Mouse (Mus musculus) midbrain, embryonic 11.5 days (tissue): Measurements from ENCODE around the gene Phf21b. TPM values are rescaled to one million over a fixed set of nuclear protein-coding genes. Genes with fewer than 3 reads are reported as not detected.

ENCODE experiments used
- ATAC-seq: fragments of 200-750 bp; cut with Nextera tagmentation; 2 replicates; pipeline ENCODE4 v1.8.0; 2017; ENCODE audit warnings: moderate TSS enrichment, moderate library complexity; ENCODE audit not compliant: low FRiP score
- DNase-seq: peaks from one replicate; pipeline ENCODE4 v3.0.0; 2015; ENCODE audit warnings: low spot score; ENCODE audit errors: missing footprints
- H3K27ac ChIP-seq: fragments of 300-500 bp; sonication (generic); 2 replicates; pipeline ENCODE4 v1.5.1; 2014; ENCODE audit warnings: low read depth, low read length
- H3K27me3 ChIP-seq: fragments of 300-500 bp; sonication (generic); 2 replicates; pipeline ENCODE4 v1.6.1; 2014; ENCODE audit warnings: mild to moderate bottlenecking, low read length, moderate library complexity, mixed read lengths; ENCODE audit not compliant: control insufficient read depth, insufficient read depth
- H3K36me3 ChIP-seq: fragments of 300-500 bp; sonication (generic); 2 replicates; pipeline ENCODE4 v1.6.1; 2014; ENCODE audit warnings: mild to moderate bottlenecking, low read length, moderate library complexity, mixed read lengths; ENCODE audit not compliant: control insufficient read depth, insufficient read depth
- H3K4me1 ChIP-seq: fragments of 300-500 bp; sonication (generic); 2 replicates; pipeline ENCODE4 v1.6.1; 2014; ENCODE audit warnings: low read length; ENCODE audit not compliant: control insufficient read depth, insufficient read depth
- H3K4me2 ChIP-seq: fragments of 300-500 bp; sonication (generic); 2 replicates; pipeline ENCODE4 v1.6.1; 2014; ENCODE audit warnings: mild to moderate bottlenecking, moderate library complexity
- H3K4me3 ChIP-seq: fragments of 300-500 bp; sonication (generic); 2 replicates; pipeline ENCODE4 v1.5.1; 2014; ENCODE audit warnings: low read depth, low read length
- H3K9ac ChIP-seq: fragments of 300-500 bp; sonication (generic); 2 replicates; pipeline ENCODE4 v1.6.1; 2014; ENCODE audit warnings: low read length
- H3K9me3 ChIP-seq: fragments of 300-500 bp; sonication (generic); 2 replicates; pipeline ENCODE4 v1.6.1; 2016; ENCODE audit warnings: low read length; ENCODE audit not compliant: control insufficient read depth
- WGBS: fragments of 180-500 bp; shearing (Covaris S2); extraction: QIAGEN DNeasy Blood & Tissue Kit; methylation state at CpG from one replicate; pipeline ENCODE4 v1.1.7; 2014; 5-methylcytosine and 5-hydroxymethylcytosine counted together
- polyA plus RNA-seq: library from polyadenylated mRNA; unstranded; fragments of >200 nt; fragmentation: Nextera tagmentation; extraction: Ambion mirVana; gene quantifications from 2 replicates; pipeline ENCODE4 v1.2.1, GENCODE M21; 2014

Gene Phf21b
- polyA plus RNA-seq, 1 experiment from 2014 or later = 26.8 TPM

GRCm38 (mm10) chr15:84839521-84839920 lies 16.3 kb downstream of the Phf21b start:
- Histone ChIP-seq H3K4me3 (no peak overlapping the region), H3K4me1 (peaks cover 27% of the 10 kb centered on the region)
- WGBS = 85% methylated on average over 3 of the region's 3 CpGs

GRCm38 (mm10) chr15:84837896-84838295 lies 18.0 kb downstream of the Phf21b start:
- Histone ChIP-seq H3K4me1 (peaks cover 18% of the 10 kb centered on the region), H3K27me3 (no peaks in the 10 kb centered on the region)
- 92% methylated on average over 6 of the region's 6 CpGs for WGBS

More at GRCm38 (mm10) chr15:84839521-84839920, 16.3 kb downstream of the Phf21b start:
- DNase-seq = no peak
- Histone ChIP-seq H3K9ac (no peak overlapping the region), H3K4me2 (no peak overlapping the region), H3K27ac (no peak overlapping the region), H3K9me3 (no peaks in the 10 kb centered on the region), H3K27me3 (no peaks in the 10 kb centered on the region), H3K36me3 (no peaks in the 10 kb centered on the region)
- ATAC-seq = no peak

DNA sequence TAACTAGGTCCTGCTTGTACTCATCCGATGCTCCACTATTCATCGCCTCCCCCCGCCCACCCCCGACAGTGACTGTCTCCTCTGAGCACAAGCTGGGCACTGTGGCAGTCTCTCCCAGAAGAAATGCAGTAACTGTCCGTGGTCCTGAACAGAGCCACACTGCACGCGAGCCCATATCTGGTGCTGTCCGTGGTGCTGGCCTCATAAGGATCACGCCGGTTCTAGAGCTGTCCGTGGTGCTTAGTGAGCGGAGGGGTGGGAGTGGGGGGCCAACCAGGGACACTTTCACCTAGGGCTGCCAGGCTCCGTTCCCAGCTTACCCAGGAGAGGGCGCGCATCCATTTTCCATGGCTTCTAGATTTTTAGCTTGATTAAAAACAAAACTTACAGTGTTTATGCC lies 26.4 kb downstream of the Phf21b start:
- H3K4me2 ChIP-seq = no peak overlapping the region
- WGBS = 16% methylated on average over 15 of the region's 15 CpGs
- no peaks in the 10 kb centered on the region for H3K9me3 ChIP-seq
- peak; percentile 94 for DNase-seq
- H3K27me3 ChIP-seq = no peaks in the 10 kb centered on the region
- no peak overlapping the region for H3K27ac ChIP-seq
- H3K4me3 ChIP-seq = no peak overlapping the region
- H3K4me1 ChIP-seq = peaks cover 11% of the 10 kb centered on the region
- H3K9ac ChIP-seq = no peak overlapping the region
- 0 out of 2 replicates have a peak, but pooled peaks have one; percentile 30 for ATAC-seq
- no peaks in the 10 kb centered on the region for H3K36me3 ChIP-seq

More at GRCm38 (mm10) chr15:84837896-84838295, 18.0 kb downstream of the Phf21b start:
- Histone ChIP-seq H3K27ac (no peak overlapping the region), H3K9ac (no peak overlapping the region), H3K36me3 (no peaks in the 10 kb centered on the region), H3K9me3 (no peaks in the 10 kb centered on the region), H3K4me3 (no peak overlapping the region), H3K4me2 (no peak overlapping the region)
- DNase-seq (no peak), ATAC-seq (no peak)

DNA sequence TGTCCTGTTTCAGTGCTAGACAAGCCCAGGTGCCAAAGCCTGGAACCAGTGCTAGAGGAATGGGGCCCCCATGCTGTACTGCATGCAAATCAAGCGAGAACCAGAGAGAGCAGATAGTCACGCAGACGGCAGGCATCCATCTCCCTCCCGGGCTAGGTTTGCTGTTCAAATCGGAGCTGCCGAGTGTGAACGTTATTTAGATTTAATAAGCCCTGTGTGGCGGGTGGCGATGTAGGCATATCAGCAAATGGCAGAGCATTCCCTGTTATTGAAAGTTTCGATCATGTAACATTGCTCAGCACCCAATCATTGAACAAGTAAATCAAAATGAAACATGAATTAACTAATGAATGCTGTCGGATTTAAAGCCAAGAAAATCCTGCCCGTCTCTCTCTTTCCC lies 27.2 kb downstream of the Phf21b start:
- DNase-seq (no peak), ATAC-seq (no peak)
- H3K4me3 ChIP-seq = no peak overlapping the region
- no peaks in the 10 kb centered on the region for H3K36me3 ChIP-seq
- H3K9me3 ChIP-seq = no peaks in the 10 kb centered on the region
- H3K4me1 ChIP-seq = peaks cover 11% of the 10 kb centered on the region
- no peak overlapping the region for H3K9ac ChIP-seq
- H3K27ac ChIP-seq = no peak overlapping the region
- no peak overlapping the region for H3K4me2 ChIP-seq
- 84% methylated on average over 12 of the region's 12 CpGs for WGBS
- no peaks in the 10 kb centered on the region for H3K27me3 ChIP-seq

DNA sequence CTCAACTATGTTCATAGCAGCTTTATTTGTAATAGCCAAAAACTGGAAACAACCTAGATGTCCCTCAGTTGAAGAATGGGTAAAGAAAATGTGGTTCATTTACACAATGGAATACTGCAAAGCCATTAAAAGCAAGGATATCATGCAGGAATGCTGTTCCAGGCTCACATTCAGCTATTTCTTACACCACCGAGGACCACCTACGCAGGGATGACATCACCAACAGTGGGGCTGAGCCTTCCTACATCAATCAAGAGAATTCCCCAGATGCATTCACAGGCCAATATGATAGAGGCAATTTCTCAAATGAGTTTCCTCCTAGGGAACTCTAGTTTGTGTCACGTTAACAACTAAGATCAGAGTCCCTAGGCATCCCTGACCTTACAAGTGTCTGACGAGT lies 32.8 kb downstream of the Phf21b start:
- 0 out of 2 replicates have a peak, but pooled peaks cover 2% of the 10 kb centered on the region for H3K4me1 ChIP-seq
- no peaks in the 10 kb centered on the region for H3K36me3 ChIP-seq
- H3K9me3 ChIP-seq = no peaks in the 10 kb centered on the region
- H3K4me3 ChIP-seq = no peak overlapping the region
- H3K27me3 ChIP-seq = no peaks in the 10 kb centered on the region
- WGBS = 92% methylated on average over 4 of the region's 4 CpGs
- H3K9ac ChIP-seq = no peak overlapping the region
- H3K4me2 ChIP-seq = no peak overlapping the region
- H3K27ac ChIP-seq = no peak overlapping the region
- no peak for DNase-seq
- no peak for ATAC-seq

DNA sequence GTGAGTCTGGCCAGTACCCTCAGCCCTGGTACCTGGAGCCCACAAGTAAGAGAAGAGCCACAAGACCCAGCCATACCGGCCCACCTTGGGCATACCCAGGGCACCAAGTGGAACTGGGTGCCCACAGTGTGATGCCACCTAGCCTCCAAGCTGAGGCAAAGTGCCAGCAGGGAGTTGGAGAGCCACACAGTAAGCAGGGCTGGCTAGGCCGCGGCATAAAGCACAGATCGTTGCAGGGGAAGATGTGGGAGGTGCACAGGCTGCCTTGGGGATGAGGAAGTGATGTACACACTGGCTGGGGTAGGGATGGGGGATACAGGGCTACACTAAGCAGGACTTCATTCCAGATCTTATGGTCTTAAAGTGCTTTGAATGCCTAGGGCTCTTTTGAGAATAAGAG lies 35.0 kb downstream of the Phf21b start:
- no peak for DNase-seq
- no peak overlapping the region for H3K27ac ChIP-seq
- ATAC-seq = no peak
- no peak overlapping the region for H3K9ac ChIP-seq
- H3K4me3 ChIP-seq = no peak overlapping the region
- H3K27me3 ChIP-seq = no peaks in the 10 kb centered on the region
- WGBS = 89% methylated on average over 4 of the region's 4 CpGs
- no peaks in the 10 kb centered on the region for H3K36me3 ChIP-seq
- H3K9me3 ChIP-seq = no peaks in the 10 kb centered on the region
- H3K4me1 ChIP-seq = 0 out of 2 replicates have a peak, but pooled peaks cover 3% of the 10 kb centered on the region
- no peak overlapping the region for H3K4me2 ChIP-seq

DNA sequence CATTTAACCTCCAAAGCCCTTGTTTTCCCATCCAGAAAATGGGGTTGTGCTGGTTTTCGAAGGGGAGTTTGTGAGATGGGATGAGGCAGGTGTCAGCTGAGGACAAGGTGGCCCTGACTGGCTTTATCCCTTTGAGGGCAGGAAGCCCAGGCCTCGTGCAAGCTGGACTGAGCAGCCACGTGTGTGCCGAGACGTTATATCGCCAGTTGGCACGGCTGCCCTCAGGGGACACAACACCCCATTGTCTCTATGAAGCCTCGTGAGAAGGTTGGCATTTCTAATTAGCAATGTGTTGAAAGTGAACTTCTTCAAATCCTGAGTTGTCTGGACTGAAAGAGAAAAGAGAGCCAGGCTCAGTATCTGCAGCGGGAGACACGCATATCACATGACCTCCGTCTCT lies 37.6 kb downstream of the Phf21b start:
- DNase-seq (no peak), ATAC-seq (no peak)
- no peak overlapping the region for H3K4me3 ChIP-seq
- H3K36me3 ChIP-seq = no peaks in the 10 kb centered on the region
- H3K27ac ChIP-seq = no peak overlapping the region
- H3K4me1 ChIP-seq = peaks cover 9% of the 10 kb centered on the region
- no peak overlapping the region for H3K9ac ChIP-seq
- 88% methylated on average over 11 of the region's 11 CpGs for WGBS
- H3K27me3 ChIP-seq = no peaks in the 10 kb centered on the region
- H3K9me3 ChIP-seq = no peaks in the 10 kb centered on the region
- H3K4me2 ChIP-seq = no peak overlapping the region

DNA sequence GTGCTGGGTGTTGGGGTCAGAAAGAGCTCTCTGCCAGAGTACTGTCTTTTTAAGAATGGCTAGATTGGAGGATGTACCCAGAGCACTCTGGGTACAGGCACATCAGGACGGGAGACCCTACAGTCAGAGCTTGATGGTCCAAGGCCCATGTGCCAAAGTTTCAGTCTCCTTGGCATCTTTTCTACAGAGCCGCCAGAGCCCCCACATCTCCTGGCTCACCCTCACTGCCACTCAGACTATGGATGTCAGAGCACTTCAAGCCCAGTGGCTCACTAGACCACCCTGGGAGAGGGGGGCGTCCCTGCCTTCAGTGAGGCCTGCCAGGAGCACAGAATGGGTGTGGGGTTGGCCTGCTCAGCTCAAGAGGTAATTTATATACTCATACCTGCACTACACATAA lies 38.3 kb downstream of the Phf21b start:
- no peak overlapping the region for H3K9ac ChIP-seq
- no peak for ATAC-seq
- WGBS = 73% methylated on average over 3 of the region's 3 CpGs
- H3K9me3 ChIP-seq = no peaks in the 10 kb centered on the region
- H3K4me2 ChIP-seq = no peak overlapping the region
- no peak for DNase-seq
- no peak overlapping the region for H3K4me3 ChIP-seq
- no peak overlapping the region for H3K27ac ChIP-seq
- peaks cover 11% of the 10 kb centered on the region for H3K4me1 ChIP-seq
- no peaks in the 10 kb centered on the region for H3K36me3 ChIP-seq
- no peaks in the 10 kb centered on the region for H3K27me3 ChIP-seq

GRCm38 (mm10) chr15:84815171-84815570 lies 40.7 kb downstream of the Phf21b start:
- WGBS = 51% methylated on average over 4 of the region's 4 CpGs
- H3K4me3 ChIP-seq = no peak overlapping the region
- ATAC-seq (no peak), DNase-seq (no peak)
- peaks cover 9% of the 10 kb centered on the region for H3K4me1 ChIP-seq
- H3K27me3 ChIP-seq = no peaks in the 10 kb centered on the region
- H3K9me3 ChIP-seq = no peaks in the 10 kb centered on the region
- H3K4me2 ChIP-seq = no peak overlapping the region
- no peak overlapping the region for H3K9ac ChIP-seq
- no peaks in the 10 kb centered on the region for H3K36me3 ChIP-seq
- no peak overlapping the region for H3K27ac ChIP-seq
